Mouse (Mus musculus) hindbrain, embryonic 16.5 days (tissue): ENCODE results near the gene Gpr3. TPM values are rescaled to one million over a fixed set of nuclear protein-coding genes. Genes with fewer than 3 reads are reported as not detected.

Source experiments
- ATAC-seq: fragments of 200-750 bp; cut with Nextera tagmentation; 2 replicates; pipeline ENCODE4 v1.8.0; 2017; ENCODE audit warnings: moderate TSS enrichment, moderate library complexity
- H3K27ac ChIP-seq: fragments of 300-500 bp; sonication (generic); 2 replicates; pipeline ENCODE4 v1.5.1; 2014; ENCODE audit warnings: low read depth, mild to moderate bottlenecking, control low read depth, low read length, moderate library complexity
- H3K27me3 ChIP-seq: fragments of 300-500 bp; sonication (generic); replicated peaks from 2 replicates; pipeline ENCODE4 v1.6.1; 2014; ENCODE audit warnings: low read length; ENCODE audit not compliant: control insufficient read depth, insufficient read depth
- H3K36me3 ChIP-seq: fragments of 300-500 bp; sonication (generic); 2 replicates; pipeline ENCODE4 v1.6.1; 2014; ENCODE audit warnings: mild to moderate bottlenecking, low read length, moderate library complexity, mixed read lengths; ENCODE audit not compliant: control insufficient read depth, insufficient read depth
- H3K4me1 ChIP-seq: fragments of 300-500 bp; sonication (generic); 2 replicates; pipeline ENCODE4 v1.6.1; 2014; ENCODE audit warnings: low read depth, low read length; ENCODE audit not compliant: control insufficient read depth, insufficient read depth
- H3K4me2 ChIP-seq: fragments of 300-500 bp; sonication (generic); 2 replicates; pipeline ENCODE4 v1.6.1; 2014; ENCODE audit warnings: mild to moderate bottlenecking, low read length, control low read depth, moderate library complexity
- H3K4me3 ChIP-seq: fragments of 300-500 bp; sonication (generic); 2 replicates; pipeline ENCODE4 v1.5.1; 2014; ENCODE audit warnings: mild to moderate bottlenecking, low read length, control low read depth, moderate library complexity
- H3K9ac ChIP-seq: fragments of 300-500 bp; sonication (generic); 2 replicates; pipeline ENCODE4 v1.6.1; 2014; ENCODE audit warnings: low read depth, mild to moderate bottlenecking, control low read depth, low read length, moderate library complexity
- H3K9me3 ChIP-seq: fragments of 300-500 bp; sonication (generic); 2 replicates; pipeline ENCODE4 v1.6.1; 2014; ENCODE audit warnings: mild to moderate bottlenecking, low read length, moderate library complexity; ENCODE audit not compliant: control insufficient read depth
- WGBS: fragments of 180-500 bp; shearing (Covaris S2); extraction: QIAGEN DNeasy Blood & Tissue Kit; methylation state at CpG from one replicate; pipeline ENCODE4 v1.1.7; 2014; 5-methylcytosine and 5-hydroxymethylcytosine counted together
- polyA plus RNA-seq: library from polyadenylated mRNA; unstranded; fragments of >200 nt; fragmentation: Nextera tagmentation; extraction: Ambion mirVana; gene quantifications from 2 replicates; pipeline ENCODE4 v1.2.1, GENCODE M21; 2015

Gpr3 gene
- polyA plus RNA-seq, 1 experiment from 2014 or later, result 2.5 TPM

DNA sequence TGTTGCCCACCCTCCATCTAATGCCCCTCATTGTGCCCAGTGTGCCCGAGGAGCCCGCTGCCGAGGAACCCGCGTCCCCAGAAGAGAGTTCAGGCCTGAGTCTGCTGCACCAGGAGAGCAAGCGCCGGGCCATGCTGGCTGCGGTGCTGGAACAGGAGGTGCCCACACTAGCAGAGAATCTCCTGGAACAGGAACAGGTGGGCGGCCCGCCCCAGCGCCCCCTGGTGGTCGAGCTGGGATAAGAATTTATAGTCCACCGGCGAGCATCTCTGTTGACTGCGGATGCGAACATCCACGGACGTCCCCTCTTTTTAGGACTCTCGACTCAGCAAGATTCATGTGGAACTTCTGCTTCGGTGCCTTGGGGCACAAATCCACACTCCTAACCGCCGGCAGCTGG is 38.3 kb upstream of the Gpr3 start:
- no peaks in the 10 kb centered on the region for H3K9me3 ChIP-seq
- no peak; the same call in 1 of the 2 replicates for ATAC-seq

DNA sequence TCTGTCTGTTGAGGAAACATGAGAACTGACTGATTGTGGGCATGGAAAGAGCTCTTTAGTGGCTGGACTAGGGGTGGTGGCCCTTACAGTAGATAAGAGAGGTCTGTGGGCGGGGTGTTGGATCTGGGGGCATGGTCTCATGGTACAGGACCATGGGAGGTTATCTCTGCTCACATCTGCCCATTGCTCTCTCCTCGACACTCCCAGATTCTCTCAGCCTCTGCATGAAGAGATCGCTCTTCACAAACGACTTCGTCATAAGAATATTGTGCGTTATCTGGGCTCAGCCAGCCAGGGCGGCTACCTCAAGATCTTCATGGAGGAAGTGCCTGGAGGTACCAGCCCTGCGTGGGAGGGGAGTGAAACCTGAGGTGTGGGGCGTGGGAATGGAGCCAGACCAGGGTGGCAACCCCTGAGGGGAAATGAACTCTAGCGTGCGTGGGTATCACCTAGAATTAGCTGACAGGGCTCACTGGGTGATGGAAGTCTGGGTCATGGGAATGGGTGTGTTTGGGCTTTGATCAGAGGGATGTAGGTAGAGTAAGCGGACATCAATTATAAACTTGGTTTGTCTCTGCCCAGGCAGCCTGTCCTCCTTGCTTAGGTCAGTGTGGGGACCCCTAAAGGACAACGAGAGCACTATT is 35.6 kb upstream of the Gpr3 start:
- no peak overlapping the region for H3K9ac ChIP-seq
- H3K27me3 ChIP-seq, result peaks cover 62% of the 10 kb centered on the region
- no peak for ATAC-seq
- no peak overlapping the region for H3K27ac ChIP-seq
- H3K36me3 ChIP-seq, result no peaks in the 10 kb centered on the region
- WGBS, result 82% methylated on average over 13 of the region's 13 CpGs
- peaks cover 9% of the 10 kb centered on the region for H3K4me1 ChIP-seq
- H3K4me3 ChIP-seq, result no peak overlapping the region
- no peaks in the 10 kb centered on the region for H3K9me3 ChIP-seq
- H3K4me2 ChIP-seq, result no peak overlapping the region

More for the DNA sequence above, 38.3 kb upstream of the Gpr3 start:
- WGBS, result 4% methylated on average over 22 of the region's 22 CpGs
- Histone ChIP-seq H3K36me3 (no peaks in the 10 kb centered on the region), H3K4me3 (peak overlapping the region; percentile 34), H3K27me3 (peaks cover 53% of the 10 kb centered on the region), H3K27ac (no peak overlapping the region), H3K4me2 (peak overlapping the region; percentile 56), H3K9ac (peak overlapping the region; percentile 55), H3K4me1 (peaks cover 9% of the 10 kb centered on the region)

DNA sequence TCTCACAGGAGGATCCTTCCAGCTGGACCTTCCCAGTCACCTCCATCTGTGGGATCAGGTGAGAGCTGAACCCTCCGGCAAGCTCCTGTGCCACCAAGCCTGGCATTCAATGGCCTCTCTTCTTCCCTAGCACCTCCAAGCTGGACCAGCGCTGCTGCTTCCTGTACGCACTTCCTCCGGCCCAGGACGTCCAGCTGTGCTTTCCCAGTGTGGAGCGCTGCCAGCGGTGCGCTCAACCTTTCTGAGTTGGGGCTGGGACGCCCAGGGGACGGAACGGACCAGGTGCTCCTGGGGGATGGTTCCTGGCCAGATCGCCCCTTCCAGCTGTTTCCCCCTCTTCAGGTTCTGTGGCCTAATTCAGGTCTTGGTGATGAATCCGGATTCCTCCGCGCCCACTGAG is 34.7 kb upstream of the Gpr3 start:
- Histone ChIP-seq H3K27me3 (peaks cover 63% of the 10 kb centered on the region), H3K4me1 (peaks cover 9% of the 10 kb centered on the region), H3K9ac (no peak overlapping the region), H3K36me3 (no peaks in the 10 kb centered on the region), H3K4me2 (no peak overlapping the region), H3K4me3 (no peak overlapping the region), H3K27ac (no peak overlapping the region), H3K9me3 (no peaks in the 10 kb centered on the region)
- 33% methylated on average over 15 of the region's 15 CpGs for WGBS
- no peak for ATAC-seq

DNA sequence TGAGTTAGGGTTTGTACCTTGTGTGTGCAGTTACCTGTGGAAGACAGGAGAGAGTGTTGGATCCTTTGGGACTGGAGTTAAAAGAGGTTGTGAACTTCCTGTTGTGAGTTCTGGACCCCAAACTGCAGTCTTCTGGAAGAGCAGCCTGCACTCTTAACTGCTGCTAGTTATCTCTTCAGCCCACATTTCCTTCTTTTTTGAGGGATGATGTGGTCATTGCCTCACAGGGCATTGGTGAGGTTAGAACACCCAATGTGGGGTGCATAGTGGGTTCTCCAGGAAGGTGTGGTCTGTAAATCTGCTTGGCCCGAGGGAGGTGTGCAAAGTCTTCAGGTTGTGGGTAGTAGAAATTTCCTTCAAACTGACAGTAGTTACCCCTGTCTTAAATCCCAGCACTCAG is 32.0 kb upstream of the Gpr3 start:
- Histone ChIP-seq H3K27me3 (peaks cover 51% of the 10 kb centered on the region), H3K4me3 (no peak overlapping the region)

DNA sequence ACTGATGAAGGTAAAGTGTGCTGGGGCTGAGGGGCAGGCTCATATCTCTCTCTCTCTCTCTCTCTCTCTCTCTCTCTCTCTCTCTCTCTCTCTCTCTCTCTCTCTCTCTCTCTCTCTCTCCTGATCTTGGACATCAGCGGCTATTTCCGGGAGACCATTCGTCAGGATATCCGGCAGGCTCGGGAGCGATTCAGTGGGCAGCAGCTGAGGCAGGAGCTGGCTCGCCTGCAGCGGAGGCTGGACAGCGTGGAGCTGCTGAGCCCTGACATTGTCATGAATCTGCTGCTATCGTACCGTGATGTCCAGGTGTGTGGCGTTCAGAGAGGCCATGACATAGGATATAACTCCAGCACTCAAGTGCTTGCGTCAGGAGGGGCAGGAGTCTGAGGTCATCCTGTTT is 31.2 kb upstream of the Gpr3 start:
- no peak overlapping the region for H3K4me3 ChIP-seq
- peaks cover 51% of the 10 kb centered on the region for H3K27me3 ChIP-seq
- H3K27ac ChIP-seq, result no peak overlapping the region
- H3K9ac ChIP-seq, result no peak overlapping the region
- no peaks in the 10 kb centered on the region for H3K36me3 ChIP-seq
- ATAC-seq, result no peak
- no peak overlapping the region for H3K4me2 ChIP-seq
- peaks cover 7% of the 10 kb centered on the region for H3K4me1 ChIP-seq
- H3K9me3 ChIP-seq, result no peaks in the 10 kb centered on the region
- 39% methylated on average over 13 of the region's 13 CpGs for WGBS

More for the DNA sequence above, 32.0 kb upstream of the Gpr3 start:
- H3K9ac ChIP-seq, result no peak overlapping the region
- no peak overlapping the region for H3K27ac ChIP-seq
- no peak for ATAC-seq
- no peaks in the 10 kb centered on the region for H3K9me3 ChIP-seq
- H3K4me2 ChIP-seq, result no peak overlapping the region
- peaks cover 7% of the 10 kb centered on the region for H3K4me1 ChIP-seq
- WGBS, result 94% methylated on average over 1 of the region's 1 CpGs
- no peaks in the 10 kb centered on the region for H3K36me3 ChIP-seq

DNA sequence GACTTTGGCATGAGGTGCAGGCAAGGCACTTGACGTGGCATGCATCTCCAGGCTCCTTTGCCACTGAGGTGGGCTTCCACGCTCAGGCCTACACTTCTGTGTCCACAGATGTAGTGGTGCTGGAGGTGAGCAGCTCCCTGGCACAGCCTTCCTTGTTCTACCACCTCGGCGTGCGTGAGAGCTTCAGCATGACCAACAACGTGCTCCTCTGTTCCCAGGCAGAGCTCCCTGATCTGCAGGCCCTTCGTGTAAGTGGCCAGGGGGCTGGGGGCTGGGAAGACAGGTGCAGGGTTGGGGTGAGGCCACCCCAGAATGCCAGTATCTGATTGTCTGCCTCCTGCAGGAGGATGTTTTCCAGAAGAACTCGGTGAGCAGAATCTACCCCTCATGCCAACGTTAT is 30.4 kb upstream of the Gpr3 start:
- Histone ChIP-seq H3K9me3 (no peaks in the 10 kb centered on the region), H3K27ac (no peak overlapping the region), H3K4me1 (peaks cover 7% of the 10 kb centered on the region), H3K4me2 (no peak overlapping the region), H3K9ac (no peak overlapping the region), H3K4me3 (no peak overlapping the region), H3K27me3 (peaks cover 47% of the 10 kb centered on the region), H3K36me3 (no peaks in the 10 kb centered on the region)
- ATAC-seq, result no peak
- WGBS, result 49% methylated on average over 9 of the region's 9 CpGs

DNA sequence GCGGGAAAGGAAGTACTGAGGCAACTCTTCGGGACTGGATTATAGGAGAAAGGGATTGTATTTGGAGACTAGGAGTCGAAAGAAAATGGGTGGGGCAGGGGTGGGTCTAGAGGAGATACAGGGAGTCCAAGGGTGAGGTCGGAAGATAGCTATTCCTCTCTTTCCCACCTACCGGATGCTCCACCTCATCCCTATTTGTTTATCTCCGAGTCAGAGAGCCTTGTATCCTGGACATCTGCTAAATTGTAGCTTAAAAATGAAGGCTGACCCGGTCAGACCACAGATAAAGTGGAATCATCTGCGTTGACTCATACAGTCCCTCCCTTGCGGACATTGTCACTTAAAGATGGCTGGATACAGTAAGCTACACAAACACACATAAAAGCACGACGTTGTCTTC is 29.6 kb upstream of the Gpr3 start:
- Histone ChIP-seq H3K36me3 (no peaks in the 10 kb centered on the region), H3K4me1 (peaks cover 7% of the 10 kb centered on the region), H3K4me3 (peak overlapping the region; percentile 64), H3K4me2 (peak overlapping the region; percentile 90), H3K27ac (no peak overlapping the region), H3K9ac (no peak overlapping the region), H3K9me3 (no peaks in the 10 kb centered on the region), H3K27me3 (peaks cover 42% of the 10 kb centered on the region)
- WGBS, result 33% methylated on average over 11 of the region's 11 CpGs
- ATAC-seq, result peak; percentile 14; the same call in 1 of the 2 replicates

DNA sequence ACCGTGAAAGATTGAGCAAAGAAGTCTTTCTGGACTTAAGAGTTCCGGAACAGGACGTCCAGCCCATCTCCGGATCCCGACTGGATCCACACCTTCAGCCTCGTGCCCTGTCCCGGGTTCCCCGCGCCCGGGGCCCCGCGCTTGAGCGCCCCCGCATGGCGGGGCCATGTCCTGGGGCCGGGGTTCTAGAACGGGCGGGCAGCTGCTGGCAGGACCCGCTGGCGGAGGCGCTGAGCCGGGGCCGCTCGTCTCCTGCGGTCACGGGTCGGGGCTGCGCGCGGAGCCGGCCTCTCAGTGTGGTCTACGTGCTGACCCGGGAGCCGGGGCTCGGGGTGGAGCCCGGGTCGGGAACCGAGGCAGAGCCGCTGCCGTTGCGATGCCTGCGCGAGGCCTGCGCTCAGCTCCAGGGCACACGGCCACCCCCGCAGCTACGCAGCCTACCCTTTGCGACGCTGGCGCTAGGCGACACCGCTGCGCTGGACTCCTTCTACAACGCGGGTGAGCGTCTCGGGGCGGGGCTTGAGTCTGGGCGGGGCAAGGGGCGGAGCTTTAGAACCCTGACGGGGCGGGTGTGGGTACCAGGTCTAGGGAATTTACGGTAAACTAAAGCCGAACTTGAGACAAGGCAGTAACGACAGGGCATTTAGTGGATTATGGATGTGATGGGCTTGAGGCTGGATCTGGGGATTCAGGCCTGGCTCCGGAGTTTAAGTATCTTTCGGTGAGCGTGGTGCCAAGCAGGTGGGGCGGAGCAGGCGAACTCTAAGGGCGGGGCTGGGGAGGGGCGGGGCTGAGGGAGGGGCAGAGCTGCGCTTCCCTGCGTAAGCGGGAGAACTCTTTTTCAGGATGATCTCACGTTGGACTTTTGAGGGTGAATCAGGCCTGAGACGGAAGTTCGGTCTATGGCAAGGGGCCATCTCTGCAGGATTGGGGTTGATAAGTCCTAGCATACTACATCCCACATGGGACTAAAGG is 28.9 kb upstream of the Gpr3 start:
- Histone ChIP-seq H3K27me3 (peaks cover 37% of the 10 kb centered on the region), H3K4me2 (peak overlapping the region; percentile 90), H3K27ac (peak overlapping the region; percentile 54; the same call in 1 of the 2 replicates), H3K4me1 (peaks cover 7% of the 10 kb centered on the region), H3K36me3 (no peaks in the 10 kb centered on the region), H3K4me3 (peak overlapping the region; percentile 64), H3K9me3 (no peaks in the 10 kb centered on the region), H3K9ac (peak overlapping the region; percentile 77)
- WGBS, result under 1% methylated on average over 73 of the region's 78 CpGs
- ATAC-seq, result peak; percentile 93

DNA sequence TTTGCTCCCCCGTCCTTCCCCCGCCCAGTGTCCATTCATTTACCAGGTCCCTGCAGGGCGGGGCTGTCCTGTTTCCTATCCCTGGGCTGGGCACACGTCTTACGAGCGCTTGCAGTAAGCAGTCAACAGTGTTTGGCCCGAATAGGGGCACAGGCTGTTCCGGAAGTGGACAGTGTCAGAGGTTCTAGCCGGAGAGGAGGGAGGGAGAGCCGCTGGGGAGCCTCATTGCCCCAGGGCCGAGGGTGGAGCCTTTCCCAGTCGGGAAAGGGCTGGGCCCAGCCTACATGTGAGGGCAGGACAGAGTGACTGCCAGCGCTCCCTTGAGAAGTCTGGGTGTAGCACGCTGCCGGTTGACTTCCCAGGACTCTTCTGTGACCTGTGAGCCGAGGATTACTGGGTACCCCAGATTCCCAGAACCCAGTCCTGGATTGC is 28.2 kb upstream of the Gpr3 start, which contains the start of gene Map3k6:
TSS of gene Map3k6 (plus strand) at position 329 of the 432 bp plus-strand sequence.
- Histone ChIP-seq H3K4me1 (peaks cover 7% of the 10 kb centered on the region), H3K27me3 (peaks cover 35% of the 10 kb centered on the region), H3K4me3 (peak within 1 kb of the TSS; percentile 64), H3K9ac (peak within 1 kb of the TSS; percentile 77), H3K27ac (peak within 1 kb of the TSS; percentile 54; the same call in 1 of the 2 replicates), H3K9me3 (no peaks in the 10 kb centered on the region), H3K36me3 (no peaks in the 10 kb centered on the region), H3K4me2 (peak within 1 kb of the TSS; percentile 90)
- 5% methylated on average over 16 of the region's 16 CpGs for whole genome bisulfite sequencing
- 0 out of 2 replicates have a peak, but pooled peaks have one; percentile 13 for ATAC-seq
